Mouse (Mus musculus): ENCODE measurements around the gene Kidins220. TPM values are rescaled to one million over a fixed set of nuclear protein-coding genes. Genes with fewer than 3 reads are reported as not detected.

Gene Kidins220
- polyA plus RNA-seq, 1 experiment from 2014 or later, result 197 TPM

- H3K4me1 ChIP-seq (ENCODE audit: control insufficient read depth, insufficient read depth, low read length), result no peaks in the 10 kb centered on the region
- H3K27ac ChIP-seq (ENCODE audit: low read depth, low read length), result no peak overlapping the region
- H3K4me3 ChIP-seq (ENCODE audit: low read depth, low read length), result no peak overlapping the region
- ATAC-seq (ENCODE audit: low read depth), result no peak
- H3K27me3 ChIP-seq (ENCODE audit: control insufficient read depth, insufficient read depth, low read length), result no peaks in the 10 kb centered on the region
- H3K9ac ChIP-seq (replicated peaks; ENCODE audit: low read depth, low read length), result no peak overlapping the region
- H3K4me2 ChIP-seq (ENCODE audit: low read depth, low read length), result no peak overlapping the region
- no peaks in the 10 kb centered on the region for H3K9me3 ChIP-seq (ENCODE audit: control insufficient read depth, low read length)
- H3K36me3 ChIP-seq (ENCODE audit: control insufficient read depth, insufficient read depth, low read length), result peaks cover 24% of the 10 kb centered on the region; the same call in 1 of the 2 replicates
- WGBS, result 90% methylated on average over 9 of the region's 9 CpGs
Measured at GRCm38 (mm10) chr12:24955137-24955536, 19.6 kb upstream of the Kidins220 start.

- no peak overlapping the region for H3K27ac ChIP-seq (ENCODE audit: low read depth, low read length)
- no peaks in the 10 kb centered on the region for H3K4me1 ChIP-seq (ENCODE audit: control insufficient read depth, insufficient read depth, low read length)
- H3K9me3 ChIP-seq (ENCODE audit: control insufficient read depth, low read length), result no peaks in the 10 kb centered on the region
- H3K9ac ChIP-seq (replicated peaks; ENCODE audit: low read depth, low read length), result no peak overlapping the region
- peaks cover 24% of the 10 kb centered on the region; the same call in 1 of the 2 replicates for H3K36me3 ChIP-seq (ENCODE audit: control insufficient read depth, insufficient read depth, low read length)
- ATAC-seq (ENCODE audit: low read depth), result no peak
- H3K4me3 ChIP-seq (ENCODE audit: low read depth, low read length), result no peak overlapping the region
- no peaks in the 10 kb centered on the region for H3K27me3 ChIP-seq (ENCODE audit: control insufficient read depth, insufficient read depth, low read length)
- 87% methylated on average over 3 of the region's 3 CpGs for WGBS
- H3K4me2 ChIP-seq (ENCODE audit: low read depth, low read length), result no peak overlapping the region
Measured at GRCm38 (mm10) chr12:24958526-24958925, 16.2 kb upstream of the Kidins220 start.

- 92% methylated on average over 7 of the region's 7 CpGs for WGBS
- no peak overlapping the region for H3K27ac ChIP-seq (ENCODE audit: low read depth, low read length)
- no peaks in the 10 kb centered on the region for H3K4me1 ChIP-seq (ENCODE audit: control insufficient read depth, insufficient read depth, low read length)
- H3K9ac ChIP-seq (replicated peaks; ENCODE audit: low read depth, low read length), result no peak overlapping the region
- H3K27me3 ChIP-seq (ENCODE audit: control insufficient read depth, insufficient read depth, low read length), result no peaks in the 10 kb centered on the region
- ATAC-seq (ENCODE audit: low read depth), result no peak
- H3K36me3 ChIP-seq (ENCODE audit: control insufficient read depth, insufficient read depth, low read length), result peaks cover 7% of the 10 kb centered on the region; the same call in 1 of the 2 replicates
- H3K4me2 ChIP-seq (ENCODE audit: low read depth, low read length), result no peak overlapping the region
- no peaks in the 10 kb centered on the region for H3K9me3 ChIP-seq (ENCODE audit: control insufficient read depth, low read length)
- H3K4me3 ChIP-seq (ENCODE audit: low read depth, low read length), result no peak overlapping the region
Measured at GRCm38 (mm10) chr12:24961821-24962220, 12.9 kb upstream of the Kidins220 start.

GRCm38 (mm10) chr12:24962362-24962967 is 12.3 kb upstream of the Kidins220 start:
- WGBS, result 85% methylated on average over 11 of the region's 11 CpGs
- H3K27ac ChIP-seq (ENCODE audit: low read depth, low read length), result no peak overlapping the region
- no peak overlapping the region for H3K4me3 ChIP-seq (ENCODE audit: low read depth, low read length)
- no peak overlapping the region for H3K9ac ChIP-seq (replicated peaks; ENCODE audit: low read depth, low read length)
- no peaks in the 10 kb centered on the region for H3K9me3 ChIP-seq (ENCODE audit: control insufficient read depth, low read length)
- no peak overlapping the region for H3K4me2 ChIP-seq (ENCODE audit: low read depth, low read length)
- ATAC-seq (ENCODE audit: low read depth), result no peak
- no peaks in the 10 kb centered on the region for H3K4me1 ChIP-seq (ENCODE audit: control insufficient read depth, insufficient read depth, low read length)
- H3K36me3 ChIP-seq (ENCODE audit: control insufficient read depth, insufficient read depth, low read length), result peaks cover 7% of the 10 kb centered on the region; the same call in 1 of the 2 replicates
- H3K27me3 ChIP-seq (ENCODE audit: control insufficient read depth, insufficient read depth, low read length), result no peaks in the 10 kb centered on the region

- no peaks in the 10 kb centered on the region for H3K9me3 ChIP-seq (ENCODE audit: control insufficient read depth, low read length)
- no peak overlapping the region for H3K9ac ChIP-seq (replicated peaks; ENCODE audit: low read depth, low read length)
- no peaks in the 10 kb centered on the region for H3K4me1 ChIP-seq (ENCODE audit: control insufficient read depth, insufficient read depth, low read length)
- H3K4me3 ChIP-seq (ENCODE audit: low read depth, low read length), result no peak overlapping the region
- H3K4me2 ChIP-seq (ENCODE audit: low read depth, low read length), result no peak overlapping the region
- H3K36me3 ChIP-seq (ENCODE audit: control insufficient read depth, insufficient read depth, low read length), result peaks cover 7% of the 10 kb centered on the region; the same call in 1 of the 2 replicates
- no peak for ATAC-seq (ENCODE audit: low read depth)
- no peaks in the 10 kb centered on the region for H3K27me3 ChIP-seq (ENCODE audit: control insufficient read depth, insufficient read depth, low read length)
- no peak overlapping the region for H3K27ac ChIP-seq (ENCODE audit: low read depth, low read length)
- WGBS, result 76% methylated on average over 13 of the region's 13 CpGs
Measured at GRCm38 (mm10) chr12:24963393-24964022, 11.2 kb upstream of the Kidins220 start.

GRCm38 (mm10) chr12:24965406-24965805 is 9.3 kb upstream of the Kidins220 start:
- Histone ChIP-seq H3K9me3 (ENCODE audit: control insufficient read depth, low read length) (no peaks in the 10 kb centered on the region), H3K27ac (ENCODE audit: low read depth, low read length) (no peak overlapping the region), H3K4me3 (ENCODE audit: low read depth, low read length) (no peak overlapping the region), H3K36me3 (ENCODE audit: control insufficient read depth, insufficient read depth, low read length) (no peaks in the 10 kb centered on the region), H3K27me3 (ENCODE audit: control insufficient read depth, insufficient read depth, low read length) (no peaks in the 10 kb centered on the region), H3K4me2 (ENCODE audit: low read depth, low read length) (no peak overlapping the region), H3K4me1 (ENCODE audit: control insufficient read depth, insufficient read depth, low read length) (no peaks in the 10 kb centered on the region), H3K9ac (replicated peaks; ENCODE audit: low read depth, low read length) (no peak overlapping the region)
- no peak for ATAC-seq (ENCODE audit: low read depth)
- 76% methylated on average over 6 of the region's 6 CpGs for WGBS

GRCm38 (mm10) chr12:24966046-24966445 is 8.7 kb upstream of the Kidins220 start:
- ATAC-seq (ENCODE audit: low read depth), result no peak
- Histone ChIP-seq H3K27ac (ENCODE audit: low read depth, low read length) (no peak overlapping the region), H3K36me3 (ENCODE audit: control insufficient read depth, insufficient read depth, low read length) (no peaks in the 10 kb centered on the region)

GRCm38 (mm10) chr12:24971490-24972200 is 3.1 kb upstream of the Kidins220 start:
- H3K9me3 ChIP-seq (ENCODE audit: control insufficient read depth, low read length), result no peaks in the 10 kb centered on the region
- WGBS, result 90% methylated on average over 5 of the region's 5 CpGs
- H3K9ac ChIP-seq (replicated peaks; ENCODE audit: low read depth, low read length), result no peak overlapping the region
- no peak for ATAC-seq (ENCODE audit: low read depth)
- no peak overlapping the region for H3K4me2 ChIP-seq (ENCODE audit: low read depth, low read length)
- no peak overlapping the region for H3K27ac ChIP-seq (ENCODE audit: low read depth, low read length)
- no peak overlapping the region for H3K4me3 ChIP-seq (ENCODE audit: low read depth, low read length)
- no peaks in the 10 kb centered on the region for H3K36me3 ChIP-seq (ENCODE audit: control insufficient read depth, insufficient read depth, low read length)
- H3K4me1 ChIP-seq (ENCODE audit: control insufficient read depth, insufficient read depth, low read length), result 0 out of 2 replicates have a peak, but pooled peaks cover 3% of the 10 kb centered on the region
- no peaks in the 10 kb centered on the region for H3K27me3 ChIP-seq (ENCODE audit: control insufficient read depth, insufficient read depth, low read length)

More at GRCm38 (mm10) chr12:24966046-24966445, 8.7 kb upstream of the Kidins220 start:
- Histone ChIP-seq H3K9me3 (ENCODE audit: control insufficient read depth, low read length) (no peaks in the 10 kb centered on the region), H3K4me3 (ENCODE audit: low read depth, low read length) (no peak overlapping the region), H3K4me1 (ENCODE audit: control insufficient read depth, insufficient read depth, low read length) (no peaks in the 10 kb centered on the region), H3K27me3 (ENCODE audit: control insufficient read depth, insufficient read depth, low read length) (no peaks in the 10 kb centered on the region), H3K4me2 (ENCODE audit: low read depth, low read length) (no peak overlapping the region), H3K9ac (replicated peaks; ENCODE audit: low read depth, low read length) (no peak overlapping the region)
- WGBS, result 82% methylated on average over 2 of the region's 2 CpGs

Measured in neural tube, embryonic 14.5 days (tissue).